Mouse (Mus musculus) hindbrain, embryonic 16.5 days (tissue): ENCODE results near the gene Capn10. TPM values are rescaled to one million over a fixed set of nuclear protein-coding genes. Genes with fewer than 3 reads are reported as not detected.
A peak's percentile ranks its signal among the peaks of the same experiment; 100 is the strongest.
"Not testable (repeated sequence)": the region's sequence is repeated elsewhere in the genome, so short reads cannot be mapped to it uniquely, and the experiment has no call there.

Source experiments
- ATAC-seq: fragments of 200-750 bp; cut with Nextera tagmentation; 2 replicates; pipeline ENCODE4 v1.8.0; 2017; ENCODE audit warnings: moderate TSS enrichment, moderate library complexity
- H3K27ac ChIP-seq: fragments of 300-500 bp; sonication (generic); 2 replicates; pipeline ENCODE4 v1.5.1; 2014; ENCODE audit warnings: low read depth, mild to moderate bottlenecking, control low read depth, low read length, moderate library complexity
- H3K27me3 ChIP-seq: fragments of 300-500 bp; sonication (generic); replicated peaks from 2 replicates; pipeline ENCODE4 v1.6.1; 2014; ENCODE audit warnings: low read length; ENCODE audit not compliant: control insufficient read depth, insufficient read depth
- H3K36me3 ChIP-seq: fragments of 300-500 bp; sonication (generic); 2 replicates; pipeline ENCODE4 v1.6.1; 2014; ENCODE audit warnings: mild to moderate bottlenecking, low read length, moderate library complexity, mixed read lengths; ENCODE audit not compliant: control insufficient read depth, insufficient read depth
- H3K4me1 ChIP-seq: fragments of 300-500 bp; sonication (generic); 2 replicates; pipeline ENCODE4 v1.6.1; 2014; ENCODE audit warnings: low read depth, low read length; ENCODE audit not compliant: control insufficient read depth, insufficient read depth
- H3K4me2 ChIP-seq: fragments of 300-500 bp; sonication (generic); 2 replicates; pipeline ENCODE4 v1.6.1; 2014; ENCODE audit warnings: mild to moderate bottlenecking, low read length, control low read depth, moderate library complexity
- H3K4me3 ChIP-seq: fragments of 300-500 bp; sonication (generic); 2 replicates; pipeline ENCODE4 v1.5.1; 2014; ENCODE audit warnings: mild to moderate bottlenecking, low read length, control low read depth, moderate library complexity
- H3K9ac ChIP-seq: fragments of 300-500 bp; sonication (generic); 2 replicates; pipeline ENCODE4 v1.6.1; 2014; ENCODE audit warnings: low read depth, mild to moderate bottlenecking, control low read depth, low read length, moderate library complexity
- H3K9me3 ChIP-seq: fragments of 300-500 bp; sonication (generic); 2 replicates; pipeline ENCODE4 v1.6.1; 2014; ENCODE audit warnings: mild to moderate bottlenecking, low read length, moderate library complexity; ENCODE audit not compliant: control insufficient read depth
- WGBS: fragments of 180-500 bp; shearing (Covaris S2); extraction: QIAGEN DNeasy Blood & Tissue Kit; methylation state at CpG from one replicate; pipeline ENCODE4 v1.1.7; 2014; 5-methylcytosine and 5-hydroxymethylcytosine counted together
- polyA plus RNA-seq: library from polyadenylated mRNA; unstranded; fragments of >200 nt; fragmentation: Nextera tagmentation; extraction: Ambion mirVana; gene quantifications from 2 replicates; pipeline ENCODE4 v1.2.1, GENCODE M21; 2015

Capn10 gene
- polyA plus RNA-seq, 1 experiment from 2014 or later = 60.7 TPM

DNA sequence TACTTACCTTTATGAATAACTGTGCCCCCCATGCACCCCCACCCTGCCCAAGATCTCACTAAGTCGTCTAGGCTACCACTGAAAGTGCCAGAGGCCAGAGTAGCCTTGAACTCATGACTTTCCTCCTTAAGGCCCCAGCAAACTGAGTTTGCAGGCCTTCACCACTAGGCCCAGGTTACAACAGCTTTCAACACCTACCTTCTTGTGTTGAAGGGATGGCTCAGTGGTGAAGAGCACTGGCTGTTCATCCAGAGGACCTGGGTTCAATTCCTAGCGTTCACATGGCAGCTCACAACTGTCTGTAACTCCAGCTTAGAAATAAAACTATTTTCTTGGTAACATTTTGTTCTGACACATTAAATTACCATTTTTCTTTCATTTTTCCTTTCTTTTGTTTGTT lies 19.5 kb downstream of the Capn10 start:
- H3K36me3 ChIP-seq = peaks cover 4% of the 10 kb centered on the region; the same call in 1 of the 2 replicates
- 76% methylated on average over 2 of the region's 2 CpGs for WGBS
- no peak overlapping the region for H3K4me3 ChIP-seq
- no peaks in the 10 kb centered on the region for H3K27me3 ChIP-seq
- no peak overlapping the region for H3K4me2 ChIP-seq
- no peak for ATAC-seq
- H3K9me3 ChIP-seq = no peaks in the 10 kb centered on the region
- H3K4me1 ChIP-seq = no peaks in the 10 kb centered on the region
- no peak overlapping the region for H3K9ac ChIP-seq
- no peak overlapping the region for H3K27ac ChIP-seq

DNA sequence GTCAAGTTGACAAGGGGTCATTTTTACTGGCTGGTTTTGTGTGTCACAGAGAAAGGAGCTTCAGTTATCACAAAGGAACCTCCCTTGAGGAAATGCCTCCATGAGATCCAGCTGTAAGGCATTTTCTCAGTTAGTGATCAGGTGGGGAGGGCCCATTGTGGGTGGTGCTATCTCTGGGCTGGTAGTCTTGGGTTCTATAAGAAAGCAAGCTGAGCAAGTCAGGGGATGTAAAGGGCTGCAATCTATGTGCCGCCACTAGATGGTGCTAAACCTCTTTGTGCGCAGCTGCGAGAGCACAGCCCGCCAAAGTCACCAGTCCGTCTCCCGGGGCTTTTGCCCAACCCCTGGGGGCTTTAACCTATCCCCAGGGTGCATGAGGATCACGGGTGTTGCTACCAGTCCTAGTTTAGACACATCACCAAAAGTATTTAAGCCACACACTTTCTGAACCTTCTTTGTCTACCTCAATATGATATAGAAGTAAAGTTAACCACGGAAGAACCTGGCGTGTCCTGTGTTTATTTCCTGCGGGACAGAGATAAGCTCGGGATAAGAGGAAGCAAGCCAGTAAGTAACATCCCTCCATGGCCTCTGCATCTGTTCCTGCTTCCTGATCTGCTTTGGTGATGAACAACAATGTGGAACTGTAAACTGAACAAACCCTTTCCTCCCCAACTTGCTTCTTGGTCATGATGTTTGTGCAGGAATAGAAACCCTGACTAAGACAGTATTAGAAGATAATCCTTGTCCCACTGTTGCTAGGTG lies 22.6 kb downstream of the Capn10 start:
- peak; percentile 40; the same call in 1 of the 2 replicates for ATAC-seq
- H3K9me3 ChIP-seq, H3K4me3 ChIP-seq, H3K27me3 ChIP-seq, H3K4me1 ChIP-seq, H3K27ac ChIP-seq, H3K36me3 ChIP-seq, H3K9ac ChIP-seq: not testable (repeated sequence)
- H3K4me2 ChIP-seq = peak overlapping the region; percentile 39
- 10% methylated on average over 11 of the region's 11 CpGs for WGBS

GRCm38 (mm10) chr1:92958999-92959398 lies 24.8 kb downstream of the Capn10 start:
- ATAC-seq = no peak
- H3K4me2 ChIP-seq = no peak overlapping the region
- no peaks in the 10 kb centered on the region for H3K36me3 ChIP-seq
- H3K4me3 ChIP-seq = no peak overlapping the region
- H3K9ac ChIP-seq = no peak overlapping the region
- WGBS = 100% methylated on average over 1 of the region's 1 CpGs
- no peak overlapping the region for H3K27ac ChIP-seq
- no peaks in the 10 kb centered on the region for H3K27me3 ChIP-seq
- H3K9me3 ChIP-seq = no peaks in the 10 kb centered on the region
- H3K4me1 ChIP-seq = no peaks in the 10 kb centered on the region

DNA sequence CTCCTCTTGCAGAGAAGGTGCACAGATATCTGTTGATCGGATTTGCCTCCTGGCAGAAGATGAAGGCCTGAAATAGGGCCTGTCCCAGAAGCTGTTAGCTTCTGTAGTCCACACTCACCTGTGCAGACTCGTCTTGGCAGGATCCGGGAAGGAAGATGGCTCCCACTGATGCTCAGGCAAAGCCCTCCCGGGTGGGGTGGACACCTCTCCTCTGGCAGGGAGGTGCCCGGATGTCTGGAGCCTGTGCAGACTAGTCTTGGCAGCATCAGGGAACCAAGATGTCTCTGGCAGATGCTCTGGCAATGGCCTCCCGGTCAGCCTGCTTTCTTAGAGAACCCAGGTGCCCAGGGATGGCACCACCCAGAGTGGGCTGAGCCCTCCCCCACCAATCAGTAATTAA lies 36.6 kb downstream of the Capn10 start:
- H3K36me3 ChIP-seq, H3K4me2 ChIP-seq, H3K9me3 ChIP-seq, H3K27me3 ChIP-seq, H3K27ac ChIP-seq, ATAC-seq, H3K9ac ChIP-seq, H3K4me1 ChIP-seq, H3K4me3 ChIP-seq: not testable (repeated sequence)
- WGBS = 91% methylated on average over 6 of the region's 6 CpGs

- H3K4me2 ChIP-seq = no peak overlapping the region
- whole genome bisulfite sequencing = 89% methylated on average over 7 of the region's 7 CpGs
- ATAC-seq = no peak
- no peaks in the 10 kb centered on the region for H3K4me1 ChIP-seq
- no peak overlapping the region for H3K27ac ChIP-seq
- H3K4me3 ChIP-seq = no peak overlapping the region
- H3K9ac ChIP-seq = no peak overlapping the region
- no peaks in the 10 kb centered on the region for H3K9me3 ChIP-seq
- no peaks in the 10 kb centered on the region for H3K27me3 ChIP-seq
- H3K36me3 ChIP-seq = no peaks in the 10 kb centered on the region
Measured at GRCm38 (mm10) chr1:92971879-92972795, 38.0 kb downstream of the Capn10 start.

DNA sequence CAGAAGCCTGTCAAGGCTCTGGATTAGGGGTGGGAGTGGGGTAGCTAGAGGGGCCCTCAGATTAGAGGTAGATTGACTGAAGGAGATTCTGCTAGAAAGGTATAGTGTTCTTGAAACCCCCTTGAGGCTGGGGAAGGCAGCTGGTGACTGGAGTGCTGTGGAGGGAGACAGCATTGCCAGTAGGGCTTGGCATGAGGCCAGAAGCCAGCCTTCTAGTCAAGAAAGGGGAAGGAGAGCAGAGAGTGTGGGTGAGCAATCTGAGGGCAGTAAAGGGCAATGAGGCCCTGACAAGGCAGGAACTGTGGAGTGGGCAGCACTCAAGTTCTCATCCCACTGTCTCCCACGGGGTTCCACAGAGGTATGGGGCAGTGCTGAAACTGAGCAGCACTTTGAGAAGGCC lies 38.7 kb downstream of the Capn10 start:
- Histone ChIP-seq H3K9me3 (no peaks in the 10 kb centered on the region), H3K4me3 (no peak overlapping the region), H3K4me1 (no peaks in the 10 kb centered on the region), H3K36me3 (no peaks in the 10 kb centered on the region), H3K4me2 (no peak overlapping the region), H3K27me3 (no peaks in the 10 kb centered on the region), H3K9ac (no peak overlapping the region), H3K27ac (no peak overlapping the region)
- peak; percentile 34; the same call in 1 of the 2 replicates for ATAC-seq
- WGBS = 91% methylated on average over 1 of the region's 1 CpGs

- Histone ChIP-seq H3K4me3 (no peak overlapping the region), H3K4me2 (no peak overlapping the region), H3K9ac (no peak overlapping the region), H3K4me1 (no peaks in the 10 kb centered on the region), H3K27ac (no peak overlapping the region), H3K36me3 (no peaks in the 10 kb centered on the region), H3K9me3 (no peaks in the 10 kb centered on the region), H3K27me3 (0 out of 2 replicates have a peak, but pooled peaks cover 2% of the 10 kb centered on the region)
- WGBS = 57% methylated on average over 6 of the region's 6 CpGs
- no peak for ATAC-seq
Measured at GRCm38 (mm10) chr1:92976141-92976566, 42.0 kb downstream of the Capn10 start.

- 54% methylated on average over 7 of the region's 7 CpGs for WGBS
- Histone ChIP-seq H3K9me3 (no peaks in the 10 kb centered on the region), H3K27ac (no peak overlapping the region), H3K4me1 (no peaks in the 10 kb centered on the region), H3K36me3 (no peaks in the 10 kb centered on the region), H3K9ac (no peak overlapping the region), H3K4me3 (no peak overlapping the region), H3K27me3 (0 out of 2 replicates have a peak, but pooled peaks cover 2% of the 10 kb centered on the region), H3K4me2 (no peak overlapping the region)
- ATAC-seq = no peak
Measured at GRCm38 (mm10) chr1:92978645-92979044, 44.5 kb downstream of the Capn10 start.

GRCm38 (mm10) chr1:92979073-92979602 lies 45.0 kb downstream of the Capn10 start:
- Histone ChIP-seq H3K27ac (no peak overlapping the region), H3K36me3 (no peaks in the 10 kb centered on the region), H3K4me3 (no peak overlapping the region), H3K4me2 (no peak overlapping the region), H3K9ac (no peak overlapping the region), H3K27me3 (0 out of 2 replicates have a peak, but pooled peaks cover 2% of the 10 kb centered on the region), H3K4me1 (no peaks in the 10 kb centered on the region), H3K9me3 (no peaks in the 10 kb centered on the region)
- ATAC-seq = no peak
- 38% methylated on average over 11 of the region's 11 CpGs for WGBS
